Mouse (Mus musculus): ENCODE measurements around the gene Fitm1. TPM values are rescaled to one million over a fixed set of nuclear protein-coding genes. Genes with fewer than 3 reads are reported as not detected.

Fitm1 gene
- total and polyA plus RNA-seq, 3 experiments = 0.07 TPM; not detected in 2

GRCm38 (mm10) chr14:55586149-55586548, 10.7 kb downstream of the Fitm1 start:
- H3K9me3 ChIP-seq (replicated peaks; ENCODE audit: insufficient read depth, low read length) = no peaks in the 10 kb centered on the region
- H3K4me3 ChIP-seq (ENCODE audit: control insufficient read depth in 1 of 2, insufficient read depth in 1 of 2, low read depth in 2 of 2, low read length in 2 of 2) = peak overlapping the region; percentile 78 to 82; a peak in 3 of 4 replicates
- no peaks in the 10 kb centered on the region for H3K27me3 ChIP-seq (ENCODE audit: control insufficient read depth in 1 of 2, insufficient read depth in 2 of 2, low read length in 2 of 2)
- peak; percentile 88 for DNase-seq (ENCODE audit: low read depth, low spot score)
- H3K79me2 ChIP-seq (ENCODE audit: control insufficient read depth, insufficient read depth, low read length, poor library complexity) = peaks cover 12% of the 10 kb centered on the region
- peaks cover 3 to 41% of the 10 kb centered on the region in 2 experiments for H3K4me1 ChIP-seq (ENCODE audit: control insufficient read depth in 1 of 2, insufficient read depth in 2 of 2, low read length in 2 of 2)
- H3K36me3 ChIP-seq (ENCODE audit: control insufficient read depth in 1 of 2, insufficient read depth in 2 of 2, low read length in 2 of 2) = peaks cover 0 to 34% of the 10 kb centered on the region in 2 experiments; a peak in 2 of 4 replicates
- peak overlapping the region; percentile 100 for H3K27ac ChIP-seq (ENCODE audit: control insufficient read depth, low read depth, low read length)
- H3K9ac ChIP-seq (ENCODE audit: control insufficient read depth, low read depth, low read length, poor library complexity, severe bottlenecking) = peak overlapping the region; percentile 73
- peak; percentile 94 for TF ChIP-seq ETS1 (IDR thresholded peaks at IDR 0.05; ENCODE audit: low read depth, low read length)
- peak; percentile 69 to 88; a peak in 3 of 4 replicates for TF ChIP-seq EP300 (IDR thresholded peaks at IDR 0.05; ENCODE audit: low read depth in 1 of 2, low read length in 2 of 2)
- no peak for TF ChIP-seq E2F4 (IDR thresholded peaks at IDR 0.05; ENCODE audit: borderline replicate concordance, low read depth, low read length)
- peak; percentile 84 for TF ChIP-seq GATA1 (IDR thresholded peaks at IDR 0.05; ENCODE audit: low read depth, low read length)
- TF ChIP-seq SMC3 (IDR thresholded peaks at IDR 0.05; ENCODE audit: low read depth, low read length) = no peak
- TF ChIP-seq ZMIZ1 (IDR thresholded peaks at IDR 0.05; ENCODE audit: low read depth, low read length) = no peak
- no peak for TF ChIP-seq TBP (IDR thresholded peaks at IDR 0.05; ENCODE audit: low read depth, low read length)
- TF ChIP-seq TCF12 (IDR thresholded peaks at IDR 0.05; ENCODE audit: low read depth, low read length) = peak; percentile 84
- peak; percentile 76 for TF ChIP-seq RCOR1 (IDR thresholded peaks at IDR 0.05; ENCODE audit: low read depth, low read length)
- TF ChIP-seq KAT2A (conservative IDR thresholded peaks at IDR 0.05; ENCODE audit: low read depth, low read length) = no peak
- TF ChIP-seq CHD1 (IDR thresholded peaks at IDR 0.05; ENCODE audit: low read depth, low read length) = no peak
- TF ChIP-seq POLR2A (IDR thresholded peaks at IDR 0.05; ENCODE audit: control insufficient read depth in 1 of 2, insufficient read depth in 1 of 2, low read depth in 1 of 2, low read length in 2 of 2, poor library complexity in 1 of 2) = peak in 1 of 2 experiments; percentile 27; a peak in 1 of 4 replicates
- peak; percentile 95 for TF ChIP-seq MAFK (IDR thresholded peaks at IDR 0.05; ENCODE audit: borderline replicate concordance, low read depth, low read length)
- peak; percentile 33; the same call in 1 of the 2 replicates for TF ChIP-seq TAL1 (IDR thresholded peaks at IDR 0.05; ENCODE audit: low read length)
- TF ChIP-seq USF1 (IDR thresholded peaks at IDR 0.05; ENCODE audit: low read depth, low read length) = no peak
- TF ChIP-seq CTCF (IDR thresholded peaks at IDR 0.05 in 2 of 3, conservative IDR thresholded peaks at IDR 0.05 in 1 of 3; ENCODE audit: control insufficient read depth in 1 of 3, insufficient read depth in 1 of 3, low read depth in 2 of 3, low read length in 3 of 3, poor library complexity in 1 of 3, severe bottlenecking in 1 of 3) = no peak; a peak in 1 of 6 replicates
- peak; percentile 11; the same call in 1 of the 2 replicates for TF ChIP-seq BHLHE40 (IDR thresholded peaks at IDR 0.05; ENCODE audit: borderline replicate concordance, low read depth, low read length)
- no peak for TF ChIP-seq NRF1 (IDR thresholded peaks at IDR 0.05; ENCODE audit: insufficient read depth, low read depth, low read length, poor library complexity, severe bottlenecking)
- TF ChIP-seq GABPA (IDR thresholded peaks at IDR 0.05; ENCODE audit: low read depth, low read length) = peak; percentile 97
- peak; percentile 25; the same call in 1 of the 2 replicates for TF ChIP-seq MAZ (IDR thresholded peaks at IDR 0.05; ENCODE audit: low read depth, low read length)
- TF ChIP-seq MYC (IDR thresholded peaks at IDR 0.05; ENCODE audit: low read depth, low read length) = peak; percentile 93
- TF ChIP-seq ZNF384 (IDR thresholded peaks at IDR 0.05; ENCODE audit: low read depth, low read length) = peak; percentile 98
- no peak for TF ChIP-seq POLR2AphosphoS5 (IDR thresholded peaks at IDR 0.05; ENCODE audit: borderline replicate concordance, low read depth, low read length)
- TF ChIP-seq RAD21 (IDR thresholded peaks at IDR 0.05; ENCODE audit: low read depth, low read length) = no peak
- no peak for TF ChIP-seq POLR2AphosphoS2 (IDR thresholded peaks at IDR 0.05; ENCODE audit: low read length)
- no peak for TF ChIP-seq USF2 (IDR thresholded peaks at IDR 0.05; ENCODE audit: borderline replicate concordance in 1 of 2, insufficient read depth in 1 of 2, low read depth in 1 of 2, low read length in 2 of 2)
- no peak; the same call in 1 of the 2 replicates for TF ChIP-seq ELF1 (IDR thresholded peaks at IDR 0.05; ENCODE audit: low read depth, low read length)
- 0 out of 2 replicates have a peak, but pooled peaks have one; percentile 31 for TF ChIP-seq JUND (IDR thresholded peaks at IDR 0.05; ENCODE audit: low read depth, low read length)
- no peak for TF ChIP-seq MEF2A (IDR thresholded peaks at IDR 0.05; ENCODE audit: extremely low read depth, insufficient replicate concordance, low read depth, low read length, poor library complexity, severe bottlenecking)
- peak; percentile 54 for TF ChIP-seq HCFC1 (IDR thresholded peaks at IDR 0.05; ENCODE audit: low read depth, low read length)
- TF ChIP-seq UBTF (IDR thresholded peaks at IDR 0.05; ENCODE audit: borderline replicate concordance, insufficient read depth, low read depth, low read length) = no peak
- peak; percentile 77; the same call in 1 of the 2 replicates for TF ChIP-seq MXI1 (IDR thresholded peaks at IDR 0.05; ENCODE audit: low read depth, low read length)
- no peak for TF ChIP-seq NELFE (IDR thresholded peaks at IDR 0.05; ENCODE audit: low read depth, low read length)
- TF ChIP-seq MYB (IDR thresholded peaks at IDR 0.05; ENCODE audit: low read depth, low read length) = peak; percentile 76
- TF ChIP-seq ZKSCAN1 (IDR thresholded peaks at IDR 0.05; ENCODE audit: low read depth, low read length) = peak; percentile 76; the same call in 1 of the 2 replicates
- TF ChIP-seq ZC3H11A (IDR thresholded peaks at IDR 0.05; ENCODE audit: low read depth, low read length) = no peak
- peak; percentile 69; the same call in 1 of the 2 replicates for TF ChIP-seq MAX (IDR thresholded peaks at IDR 0.05; ENCODE audit: low read length)

Measured in MEL (cell line).